ENCODE assay signal across 1 mouse cellular context in the genomic region with DNA sequence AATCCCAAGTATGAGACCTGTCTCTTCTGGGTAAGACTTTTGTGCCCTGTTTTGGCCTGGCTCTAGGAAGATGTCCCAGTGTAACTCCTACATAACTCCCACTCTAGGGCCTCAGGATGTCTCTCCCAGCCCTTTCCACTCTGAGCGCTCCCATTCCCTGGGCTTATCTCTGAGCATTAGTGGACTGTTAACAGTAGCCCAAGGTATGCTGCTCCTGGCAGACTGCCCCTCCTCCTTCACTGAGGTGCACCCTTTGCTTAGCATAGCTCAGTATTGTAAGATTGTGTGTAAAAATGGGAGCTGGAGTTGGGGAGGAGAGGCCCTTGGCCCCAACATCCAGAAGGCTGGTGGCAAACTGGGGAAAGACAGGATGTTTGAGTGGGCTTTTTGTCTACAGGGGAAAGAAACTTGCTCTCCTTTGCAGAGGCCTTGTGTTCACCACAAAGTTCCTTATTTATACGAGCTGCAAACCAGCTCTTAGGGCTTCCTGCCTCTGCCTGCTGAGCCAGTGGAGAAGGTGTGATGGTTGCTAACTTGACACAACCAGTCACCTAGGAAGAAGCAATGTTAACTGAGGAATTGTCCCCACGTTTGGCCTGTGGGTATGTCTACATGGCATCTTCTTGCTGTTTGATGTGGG.
TF ChIP-seq lines count a peak whose summit lies in the region.

No protein-coding gene starts in this region.

TF ChIP-seq in MEL, 35 proteins besides CTCF, POLR2A, EP300 and RAD21 (continued from another document):
- TF ChIP-seq HCFC1 (IDR thresholded peaks at IDR 0.05; ENCODE audit: low read depth, low read length) (no peak), SIN3A (IDR thresholded peaks at IDR 0.05; ENCODE audit: low read length) (peak; percentile 41; the same call in 1 of the 2 replicates), GABPA (IDR thresholded peaks at IDR 0.05; ENCODE audit: low read depth, low read length) (no peak), RCOR1 (IDR thresholded peaks at IDR 0.05; ENCODE audit: low read depth, low read length) (peak; percentile 37; the same call in 1 of the 2 replicates), MYC (IDR thresholded peaks at IDR 0.05; ENCODE audit: low read depth, low read length) (no peak), JUND (IDR thresholded peaks at IDR 0.05; ENCODE audit: low read depth, low read length) (no peak), GATA1 (IDR thresholded peaks at IDR 0.05; ENCODE audit: low read depth, low read length) (peak; percentile 50; the same call in 1 of the 2 replicates), TCF12 (IDR thresholded peaks at IDR 0.05; ENCODE audit: low read depth, low read length) (0 out of 2 replicates have a peak, but pooled peaks have one; percentile 16), CHD1 (IDR thresholded peaks at IDR 0.05; ENCODE audit: low read depth, low read length) (no peak), E2F4 (IDR thresholded peaks at IDR 0.05; ENCODE audit: borderline replicate concordance, low read depth, low read length) (no peak; the same call in 1 of the 2 replicates), MYB (IDR thresholded peaks at IDR 0.05; ENCODE audit: low read depth, low read length) (peak; percentile 58; the same call in 1 of the 2 replicates), MXI1 (IDR thresholded peaks at IDR 0.05; ENCODE audit: low read depth, low read length) (0 out of 2 replicates have a peak, but pooled peaks have one; percentile 18), ELF1 (IDR thresholded peaks at IDR 0.05; ENCODE audit: low read depth, low read length) (peak; percentile 29; the same call in 1 of the 2 replicates), MAZ (IDR thresholded peaks at IDR 0.05; ENCODE audit: low read depth, low read length) (no peak), BHLHE40 (IDR thresholded peaks at IDR 0.05; ENCODE audit: borderline replicate concordance, low read depth, low read length) (0 out of 2 replicates have a peak, but pooled peaks have one; percentile 4), ETS1 (IDR thresholded peaks at IDR 0.05; ENCODE audit: low read depth, low read length) (no peak)
